Mouse (Mus musculus) heart, embryonic 16.5 days (tissue): ENCODE data around the gene Slc37a4. TPM values are rescaled to one million over a fixed set of nuclear protein-coding genes. Genes with fewer than 3 reads are reported as not detected.
"Not testable (repeated sequence)": the region's sequence is repeated elsewhere in the genome, so short reads cannot be mapped to it uniquely, and the experiment has no call there.

ENCODE experiments used
- ATAC-seq: fragments of 200-750 bp; cut with Nextera tagmentation; replicated peaks from 2 replicates; pipeline ENCODE4 v1.8.0; 2017; ENCODE audit warnings: moderate number of reproducible peaks; ENCODE audit not compliant: insufficient read depth, low FRiP score; ENCODE audit errors: extremely low read depth
- H3K27ac ChIP-seq: fragments of 300-500 bp; sonication (generic); 2 replicates; pipeline ENCODE4 v1.5.1; 2014; ENCODE audit warnings: mild to moderate bottlenecking, low read length, control low read depth, moderate library complexity
- H3K27me3 ChIP-seq: fragments of 300-500 bp; sonication (generic); 2 replicates; pipeline ENCODE4 v1.6.1; 2014; ENCODE audit warnings: low read length, mixed read lengths; ENCODE audit not compliant: control insufficient read depth, insufficient read depth
- H3K36me3 ChIP-seq: fragments of 300-500 bp; sonication (generic); 2 replicates; pipeline ENCODE4 v1.6.1; 2014; ENCODE audit not compliant: control insufficient read depth, insufficient read depth
- H3K4me1 ChIP-seq: fragments of 300-500 bp; sonication (generic); 2 replicates; pipeline ENCODE4 v1.6.1; 2014; ENCODE audit warnings: low read length, mixed read lengths; ENCODE audit not compliant: control insufficient read depth, insufficient read depth
- H3K4me2 ChIP-seq: fragments of 300-500 bp; sonication (generic); 2 replicates; pipeline ENCODE4 v1.6.1; 2014; ENCODE audit warnings: low read depth, mild to moderate bottlenecking, control low read depth, low read length
- H3K4me3 ChIP-seq: fragments of 300-500 bp; sonication (generic); 2 replicates; pipeline ENCODE4 v1.5.1; 2014; ENCODE audit warnings: mild to moderate bottlenecking, control low read depth, low read length
- H3K9ac ChIP-seq: fragments of 300-500 bp; sonication (generic); 2 replicates; pipeline ENCODE4 v1.6.1; 2014; ENCODE audit warnings: low read length, control low read depth
- H3K9me3 ChIP-seq: fragments of 300-500 bp; sonication (generic); replicated peaks from 2 replicates; pipeline ENCODE4 v1.6.1; 2016; ENCODE audit warnings: low read length; ENCODE audit not compliant: control insufficient read depth
- WGBS: fragments of 180-500 bp; shearing (Covaris S2); extraction: QIAGEN DNeasy Blood & Tissue Kit; methylation state at CpG from one replicate; pipeline ENCODE4 v1.1.7; 2014; 5-methylcytosine and 5-hydroxymethylcytosine counted together
- polyA plus RNA-seq: library from polyadenylated mRNA; unstranded; fragments of >200 nt; fragmentation: Nextera tagmentation; extraction: Ambion mirVana; gene quantifications from 2 replicates; pipeline ENCODE4 v1.2.1, GENCODE M21; 2015

Gene Slc37a4
- polyA plus RNA-seq, 1 experiment from 2014 or later = 37.8 TPM

- not testable (repeated sequence) for H3K4me1 ChIP-seq, ATAC-seq, H3K27me3 ChIP-seq, H3K9me3 ChIP-seq
- Histone ChIP-seq H3K4me3 (peak overlapping the region; percentile 82), H3K36me3 (peaks cover 21% of the 10 kb centered on the region), H3K27ac (peak overlapping the region; percentile 75), H3K9ac (peak overlapping the region; percentile 61; the same call in 1 of the 2 replicates), H3K4me2 (peak overlapping the region; percentile 85)
- WGBS = 34% methylated on average over 4 of the region's 4 CpGs
Observed at GRCm38 (mm10) chr9:44361931-44362330, 34.7 kb upstream of the Slc37a4 start.

DNA sequence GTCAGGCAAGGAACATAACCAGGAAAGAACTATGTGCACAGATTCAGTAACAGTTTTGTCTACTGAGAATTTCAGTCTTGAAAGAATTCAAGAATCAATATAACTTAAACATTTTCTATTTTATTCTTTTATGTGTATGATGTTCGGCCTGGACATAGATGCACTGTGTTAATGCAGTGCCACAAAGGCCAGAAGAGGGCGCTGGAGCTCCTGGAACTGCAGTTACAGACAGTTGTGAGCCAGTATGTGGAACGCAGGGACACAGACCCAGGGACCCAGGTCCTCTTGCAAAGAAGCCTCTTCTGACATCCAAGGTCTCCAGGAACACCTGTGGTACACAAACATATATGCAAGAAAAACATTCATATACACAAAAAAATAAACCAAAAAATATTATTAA is 32.2 kb upstream of the Slc37a4 start:
- Histone ChIP-seq H3K9me3 (no peaks in the 10 kb centered on the region), H3K27me3 (no peaks in the 10 kb centered on the region), H3K4me3 (no peak overlapping the region), H3K27ac (no peak overlapping the region), H3K9ac (no peak overlapping the region), H3K4me1 (peaks cover 7% of the 10 kb centered on the region), H3K4me2 (no peak overlapping the region), H3K36me3 (peaks cover 4% of the 10 kb centered on the region; the same call in 1 of the 2 replicates)
- no peak for ATAC-seq
- WGBS = 64% methylated on average over 3 of the region's 3 CpGs

- Histone ChIP-seq H3K4me1 (peaks cover 2% of the 10 kb centered on the region; the same call in 1 of the 2 replicates), H3K9ac (no peak overlapping the region), H3K36me3 (no peaks in the 10 kb centered on the region), H3K4me2 (no peak overlapping the region), H3K4me3 (no peak overlapping the region), H3K27ac (no peak overlapping the region), H3K9me3 (no peaks in the 10 kb centered on the region), H3K27me3 (no peaks in the 10 kb centered on the region)
- no peak for ATAC-seq
Observed at GRCm38 (mm10) chr9:44373386-44373785, 23.3 kb upstream of the Slc37a4 start.

DNA sequence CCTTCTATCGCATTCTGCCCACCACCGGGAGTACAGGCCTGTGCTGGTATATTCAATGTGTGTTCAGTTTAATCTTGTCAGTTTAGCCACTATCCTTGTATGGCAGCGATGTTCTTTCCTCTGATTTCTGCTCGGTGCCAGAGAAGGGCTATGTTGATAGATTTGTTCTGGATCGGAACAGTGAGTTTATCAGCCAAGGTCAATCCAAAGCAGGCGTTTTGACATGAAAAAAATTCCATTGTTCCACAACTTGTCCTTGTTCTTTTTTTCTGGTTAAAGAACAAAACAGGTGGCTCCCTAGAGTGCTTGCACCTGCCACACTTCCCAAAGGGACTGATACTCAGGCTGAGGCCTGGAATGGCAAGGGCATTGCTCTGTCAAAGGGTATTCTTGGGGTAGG is 20.5 kb upstream of the Slc37a4 start:
- WGBS = 82% methylated on average over 6 of the region's 6 CpGs
- Histone ChIP-seq H3K4me2 (no peak overlapping the region), H3K27ac (no peak overlapping the region), H3K4me1 (peaks cover 14% of the 10 kb centered on the region), H3K9ac (no peak overlapping the region), H3K4me3 (no peak overlapping the region), H3K36me3 (peaks cover 4% of the 10 kb centered on the region; the same call in 1 of the 2 replicates), H3K9me3 (no peaks in the 10 kb centered on the region), H3K27me3 (no peaks in the 10 kb centered on the region)
- ATAC-seq = no peak

- not testable (repeated sequence) for H3K9me3 ChIP-seq, H3K27me3 ChIP-seq, H3K4me2 ChIP-seq, H3K27ac ChIP-seq, H3K9ac ChIP-seq, ATAC-seq, H3K4me3 ChIP-seq
- Histone ChIP-seq H3K4me1 (peaks cover 14% of the 10 kb centered on the region), H3K36me3 (peaks cover 16% of the 10 kb centered on the region)
- 74% methylated on average over 2 of the region's 2 CpGs for WGBS
Observed at GRCm38 (mm10) chr9:44377335-44377734, 19.3 kb upstream of the Slc37a4 start.

DNA sequence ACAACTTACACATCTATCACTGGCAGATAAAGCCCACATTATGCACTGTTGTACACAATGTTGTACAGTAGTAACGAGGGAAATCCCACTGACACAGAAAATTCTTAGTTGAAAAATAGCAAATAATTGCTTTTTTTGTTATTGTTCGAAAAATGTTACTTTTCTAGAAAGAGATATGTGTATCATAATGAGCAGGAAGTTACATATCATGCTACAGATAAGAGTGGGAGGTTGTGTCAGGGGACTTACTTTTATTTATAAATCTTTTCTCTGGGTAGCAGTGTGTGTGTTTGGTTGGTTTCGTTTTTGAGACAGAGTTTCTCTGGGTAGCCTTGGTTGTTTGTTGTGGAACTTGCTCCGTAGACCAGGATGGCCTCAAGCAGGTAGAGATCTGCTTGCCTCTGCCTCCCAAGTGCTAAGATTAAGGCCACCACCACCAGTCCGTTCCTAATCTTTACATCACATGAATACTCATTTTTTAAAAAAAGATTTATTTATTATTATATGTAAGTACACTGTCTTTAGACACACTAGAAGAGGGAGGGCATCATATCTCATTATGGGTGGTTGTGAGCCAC is 18.4 kb upstream of the Slc37a4 start:
- Histone ChIP-seq H3K27me3 (no peaks in the 10 kb centered on the region), H3K9ac (peak overlapping the region; percentile 70), H3K4me2 (peak overlapping the region; percentile 84), H3K4me3 (peak overlapping the region; percentile 79), H3K27ac (peak overlapping the region; percentile 48; the same call in 1 of the 2 replicates), H3K4me1 (peaks cover 14% of the 10 kb centered on the region), H3K9me3 (no peaks in the 10 kb centered on the region), H3K36me3 (peaks cover 25% of the 10 kb centered on the region)
- ATAC-seq = no peak
- 81% methylated on average over 5 of the region's 5 CpGs for WGBS

GRCm38 (mm10) chr9:44379054-44379834 is 17.4 kb upstream of the Slc37a4 start, which contains the start of gene Hyou1:
Hyou1 (plus strand) TSS chr9:44379490.
- H3K27ac ChIP-seq = peak within 1 kb of the TSS; percentile 81
- ATAC-seq = peak; percentile 99
- H3K4me1 ChIP-seq = peaks cover 14% of the 10 kb centered on the region
- H3K4me3 ChIP-seq = peak within 1 kb of the TSS; percentile 79
- H3K9me3 ChIP-seq = no peaks in the 10 kb centered on the region
- H3K36me3 ChIP-seq = peaks cover 35% of the 10 kb centered on the region
- H3K27me3 ChIP-seq = no peaks in the 10 kb centered on the region
- peak within 1 kb of the TSS; percentile 94 for H3K4me2 ChIP-seq
- under 1% methylated on average over 83 of the region's 83 CpGs for WGBS
- H3K9ac ChIP-seq = peak within 1 kb of the TSS; percentile 89

DNA sequence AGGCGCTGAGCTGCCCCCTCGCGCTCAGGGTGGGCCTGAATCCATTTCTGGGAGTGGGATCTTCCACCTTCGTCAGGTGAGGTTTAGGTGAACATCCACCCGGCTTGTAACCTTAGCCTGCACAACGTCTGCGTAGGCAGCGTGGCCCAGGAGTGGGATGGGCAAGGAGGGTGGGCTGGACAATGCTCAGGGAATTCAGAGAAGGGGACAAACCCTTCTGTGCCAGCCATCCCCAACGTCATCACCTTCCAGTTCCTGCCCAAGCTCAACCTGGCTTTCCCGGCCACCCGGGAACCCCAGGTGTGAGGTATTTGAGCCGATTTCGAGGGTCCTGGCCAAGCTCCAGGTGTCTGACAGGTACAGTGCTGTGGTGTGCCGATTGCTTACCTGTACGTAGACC is 16.8 kb upstream of the Slc37a4 start:
- WGBS = 6% methylated on average over 15 of the region's 15 CpGs
- peak overlapping the region; percentile 81 for H3K27ac ChIP-seq
- H3K9me3 ChIP-seq = no peaks in the 10 kb centered on the region
- peak overlapping the region; percentile 89 for H3K9ac ChIP-seq
- peak; percentile 2; the same call in 1 of the 2 replicates for ATAC-seq
- H3K36me3 ChIP-seq = peaks cover 41% of the 10 kb centered on the region
- H3K4me3 ChIP-seq = peak overlapping the region; percentile 79
- peaks cover 14% of the 10 kb centered on the region for H3K4me1 ChIP-seq
- peak overlapping the region; percentile 94 for H3K4me2 ChIP-seq
- no peaks in the 10 kb centered on the region for H3K27me3 ChIP-seq

DNA sequence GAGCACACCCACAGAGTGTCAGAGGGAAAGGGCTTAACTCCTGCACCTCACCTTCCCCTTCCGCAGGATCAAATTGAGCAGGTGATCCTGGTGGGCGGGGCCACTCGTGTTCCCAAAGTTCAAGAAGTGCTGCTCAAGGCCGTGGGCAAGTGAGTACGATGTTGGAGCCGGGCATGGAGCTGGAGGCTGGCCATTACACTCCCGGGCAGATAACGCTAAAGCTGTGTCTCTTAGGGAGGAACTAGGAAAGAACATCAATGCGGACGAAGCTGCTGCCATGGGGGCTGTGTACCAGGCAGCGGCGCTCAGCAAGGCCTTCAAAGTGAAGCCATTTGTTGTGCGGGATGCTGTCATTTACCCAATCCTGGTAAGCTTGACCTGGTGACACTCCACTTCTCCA is 12.1 kb upstream of the Slc37a4 start:
- Histone ChIP-seq H3K9ac (no peak overlapping the region), H3K4me2 (no peak overlapping the region), H3K9me3 (no peaks in the 10 kb centered on the region), H3K27ac (no peak overlapping the region), H3K36me3 (peaks cover 86% of the 10 kb centered on the region), H3K27me3 (no peaks in the 10 kb centered on the region), H3K4me3 (no peak overlapping the region), H3K4me1 (peaks cover 9% of the 10 kb centered on the region)
- 91% methylated on average over 13 of the region's 13 CpGs for WGBS
- ATAC-seq = no peak
